Mouse (Mus musculus): ENCODE results near the gene Cdc25b.

Cdc25b gene

DNA sequence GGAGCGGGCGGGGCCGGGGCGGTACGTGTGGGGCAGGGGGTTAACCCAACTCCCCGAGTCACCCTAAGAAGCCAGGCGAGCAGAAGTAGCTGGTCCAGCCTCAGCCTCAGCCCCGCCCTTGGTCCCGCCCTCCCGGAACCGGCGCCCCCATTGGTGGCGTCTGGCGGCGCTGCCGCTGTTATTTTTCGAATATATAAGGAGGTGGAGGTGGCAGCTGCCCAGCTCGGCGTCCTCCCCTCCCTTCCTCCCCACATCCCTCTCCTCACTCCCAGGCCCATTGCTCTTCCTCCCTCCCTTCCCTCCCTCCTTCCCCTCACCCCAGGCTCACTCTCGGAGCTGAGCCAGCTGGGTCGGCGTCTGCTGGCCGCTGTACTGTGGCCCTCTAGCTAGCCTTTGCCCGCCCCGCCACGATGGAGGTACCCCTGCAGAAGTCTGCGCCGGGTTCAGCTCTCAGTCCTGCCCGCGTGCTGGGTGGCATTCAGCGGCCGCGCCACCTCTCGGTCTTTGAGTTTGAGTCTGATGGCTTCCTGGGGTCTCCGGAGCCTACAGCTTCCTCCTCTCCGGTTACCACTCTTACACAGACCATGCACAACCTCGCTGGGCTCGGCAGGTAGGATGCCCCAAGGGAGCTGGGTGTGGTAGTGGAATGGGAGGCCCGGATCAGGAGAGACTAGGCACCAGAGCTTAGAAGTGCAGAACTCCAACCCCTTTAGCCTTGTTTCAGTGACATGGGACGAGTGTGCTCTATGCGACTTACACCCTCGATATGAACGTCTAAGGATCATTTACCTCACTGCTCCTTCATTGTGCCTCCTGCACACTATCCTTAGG lies at the start of gene Cdc25b, which contains the start of gene Spef1:
Gene Cdc25b, plus strand, starts transcription at position 179 of the 831 bp plus-strand sequence.
Gene Spef1, minus strand, starts transcription at position 512 of the 831 bp plus-strand sequence.
- peak; percentile 86 for DNase-seq (ENCODE audit: low read depth, low spot score)
- H3K27me3 ChIP-seq (ENCODE audit: control insufficient read depth, insufficient read depth, low read length, poor library complexity, severe bottlenecking), result no peaks in the 10 kb centered on the region
- no peaks in the 10 kb centered on the region; the same call in 1 of the 2 replicates for H3K36me3 ChIP-seq (ENCODE audit: control insufficient read depth, insufficient read depth, low read length, poor library complexity, severe bottlenecking)

- no peak for DNase-seq (ENCODE audit: low read depth, low spot score)
- Histone ChIP-seq H3K27me3 (ENCODE audit: control insufficient read depth, insufficient read depth, low read length, poor library complexity, severe bottlenecking) (no peaks in the 10 kb centered on the region), H3K36me3 (ENCODE audit: control insufficient read depth, insufficient read depth, low read length, poor library complexity, severe bottlenecking) (no peaks in the 10 kb centered on the region)
These were observed 48.5 kb upstream of the Cdc25b start for GRCm38 (mm10) chr2:131138296-131138695.

GRCm38 (mm10) chr2:131138760-131139159 lies 48.0 kb upstream of the Cdc25b start:
- no peaks in the 10 kb centered on the region for H3K27me3 ChIP-seq (ENCODE audit: control insufficient read depth, insufficient read depth, low read length, poor library complexity, severe bottlenecking)
- DNase-seq (ENCODE audit: low read depth, low spot score), result no peak
- no peaks in the 10 kb centered on the region for H3K36me3 ChIP-seq (ENCODE audit: control insufficient read depth, insufficient read depth, low read length, poor library complexity, severe bottlenecking)

- Histone ChIP-seq H3K36me3 (ENCODE audit: control insufficient read depth, insufficient read depth, low read length, poor library complexity, severe bottlenecking) (no peaks in the 10 kb centered on the region), H3K27me3 (ENCODE audit: control insufficient read depth, insufficient read depth, low read length, poor library complexity, severe bottlenecking) (no peaks in the 10 kb centered on the region)
- DNase-seq (ENCODE audit: low read depth, low spot score), result no peak
These were observed 47.5 kb upstream of the Cdc25b start for GRCm38 (mm10) chr2:131139287-131139686.

DNA sequence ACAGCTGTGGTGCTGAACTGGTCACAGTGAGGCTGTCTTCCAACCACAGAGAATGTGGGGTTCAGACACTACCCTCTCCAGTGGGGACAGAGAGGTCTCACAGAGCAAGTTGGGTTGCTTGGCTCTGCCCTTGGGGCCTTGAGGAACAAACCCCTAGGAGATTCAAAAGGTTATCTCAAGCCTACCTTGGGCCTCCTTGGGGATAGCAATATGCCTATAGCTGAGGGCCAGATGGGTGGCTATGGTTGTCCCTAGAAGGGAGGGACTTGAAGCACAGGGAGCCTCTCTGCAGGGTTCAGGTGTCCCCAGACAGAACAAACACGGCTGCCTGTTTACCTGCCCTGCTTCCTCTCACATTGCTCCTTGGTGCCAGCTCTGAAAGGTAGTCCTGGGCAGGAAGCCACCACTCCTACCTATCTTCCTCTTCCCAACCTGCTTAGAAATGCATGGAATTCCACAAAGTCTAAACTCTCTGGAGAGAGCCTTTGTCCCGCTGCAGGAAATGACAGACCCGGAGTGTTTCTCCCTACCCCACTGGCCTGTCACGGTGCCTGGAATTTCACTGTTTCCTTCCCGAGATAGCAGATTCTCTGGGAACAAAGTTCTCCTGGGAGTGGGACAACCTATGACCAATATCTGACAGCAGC lies 46.7 kb upstream of the Cdc25b start:
- Histone ChIP-seq H3K27me3 (ENCODE audit: control insufficient read depth, insufficient read depth, low read length, poor library complexity, severe bottlenecking) (no peaks in the 10 kb centered on the region), H3K36me3 (ENCODE audit: control insufficient read depth, insufficient read depth, low read length, poor library complexity, severe bottlenecking) (no peaks in the 10 kb centered on the region)
- DNase-seq (ENCODE audit: low read depth, low spot score), result no peak

- Histone ChIP-seq H3K36me3 (ENCODE audit: control insufficient read depth, insufficient read depth, low read length, poor library complexity, severe bottlenecking) (no peaks in the 10 kb centered on the region), H3K27me3 (ENCODE audit: control insufficient read depth, insufficient read depth, low read length, poor library complexity, severe bottlenecking) (no peaks in the 10 kb centered on the region)
- no peak for DNase-seq (ENCODE audit: low read depth, low spot score)
These were observed 46.2 kb upstream of the Cdc25b start for GRCm38 (mm10) chr2:131140533-131140905.

DNA sequence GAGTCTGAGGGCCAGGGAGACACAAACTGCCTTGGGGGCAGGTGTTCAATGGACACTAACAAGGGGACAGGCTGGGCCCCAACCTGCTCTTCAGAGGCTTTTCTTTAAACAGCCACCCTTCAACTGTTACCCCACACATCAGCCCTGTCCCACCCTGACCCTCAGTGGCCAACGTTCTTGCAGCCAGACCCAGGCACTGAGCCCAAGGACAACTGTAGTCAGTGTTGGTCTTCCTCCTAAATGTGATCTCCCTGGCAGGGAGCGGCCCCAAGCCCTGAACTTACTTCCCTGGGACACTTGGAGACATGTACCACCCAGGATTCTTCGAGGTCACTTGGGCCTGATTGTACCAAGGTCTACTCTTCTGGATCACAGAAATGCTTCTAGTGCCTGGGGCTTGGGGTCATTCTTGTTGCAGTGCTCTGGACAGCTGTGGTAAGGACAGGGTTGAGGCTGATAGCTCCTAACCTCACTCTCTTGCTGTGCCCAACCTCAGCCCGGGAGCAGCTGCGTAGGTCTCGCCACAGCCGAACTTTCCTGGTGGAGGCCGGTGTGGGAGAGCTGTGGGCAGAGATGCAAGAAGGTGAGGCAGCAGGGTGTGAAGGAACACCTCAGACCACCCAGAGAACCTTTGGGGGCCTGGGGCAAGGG lies 45.3 kb upstream of the Cdc25b start:
- Histone ChIP-seq H3K27me3 (ENCODE audit: control insufficient read depth, insufficient read depth, low read length, poor library complexity, severe bottlenecking) (no peaks in the 10 kb centered on the region), H3K36me3 (ENCODE audit: control insufficient read depth, insufficient read depth, low read length, poor library complexity, severe bottlenecking) (no peaks in the 10 kb centered on the region)
- DNase-seq (ENCODE audit: low read depth, low spot score), result no peak

- no peaks in the 10 kb centered on the region for H3K36me3 ChIP-seq (ENCODE audit: control insufficient read depth, insufficient read depth, low read length, poor library complexity, severe bottlenecking)
- H3K27me3 ChIP-seq (ENCODE audit: control insufficient read depth, insufficient read depth, low read length, poor library complexity, severe bottlenecking), result no peaks in the 10 kb centered on the region
- DNase-seq (ENCODE audit: low read depth, low spot score), result peak; percentile 63
These were observed 44.2 kb upstream of the Cdc25b start for GRCm38 (mm10) chr2:131142592-131142991.

DNA sequence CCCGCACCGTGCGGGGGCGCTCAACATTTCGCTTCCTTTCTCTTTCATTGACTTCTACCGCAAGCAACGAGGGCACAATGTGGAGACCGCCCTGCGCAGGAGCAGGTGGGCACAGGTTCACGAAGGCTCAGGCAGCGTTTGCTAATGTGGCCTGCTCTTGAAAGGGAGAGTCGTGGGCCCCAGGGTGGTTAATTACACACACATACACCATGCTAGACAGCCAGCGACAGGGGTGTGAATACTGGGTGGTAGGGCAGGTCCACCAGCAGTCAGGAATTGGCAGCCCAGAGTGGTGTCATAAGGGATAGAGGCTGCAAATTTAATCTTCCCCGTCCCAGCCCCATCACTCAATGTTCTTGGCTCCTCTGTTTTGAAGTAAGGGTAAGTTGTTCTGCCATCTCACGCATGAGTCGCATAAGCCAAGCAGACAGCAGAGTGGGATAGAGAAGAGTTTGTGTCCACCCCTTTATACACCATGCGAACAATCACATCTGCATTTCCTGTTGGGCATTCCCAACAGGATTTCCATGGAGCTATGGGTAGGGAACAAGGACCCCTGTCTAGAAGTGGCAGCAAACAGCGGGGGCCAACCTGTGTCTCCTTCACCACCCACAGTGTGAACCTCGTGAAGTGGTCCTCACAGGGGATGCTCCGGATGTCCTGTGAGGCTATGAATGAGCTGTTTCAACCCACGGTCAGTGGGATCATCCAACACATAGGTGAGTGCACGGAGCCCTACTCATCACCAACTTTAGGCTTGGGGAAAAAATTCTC lies 43.6 kb upstream of the Cdc25b start:
- Histone ChIP-seq H3K36me3 (ENCODE audit: control insufficient read depth, insufficient read depth, low read length, poor library complexity, severe bottlenecking) (no peaks in the 10 kb centered on the region), H3K27me3 (ENCODE audit: control insufficient read depth, insufficient read depth, low read length, poor library complexity, severe bottlenecking) (no peaks in the 10 kb centered on the region)
- DNase-seq (ENCODE audit: low read depth, low spot score), result no peak

DNA sequence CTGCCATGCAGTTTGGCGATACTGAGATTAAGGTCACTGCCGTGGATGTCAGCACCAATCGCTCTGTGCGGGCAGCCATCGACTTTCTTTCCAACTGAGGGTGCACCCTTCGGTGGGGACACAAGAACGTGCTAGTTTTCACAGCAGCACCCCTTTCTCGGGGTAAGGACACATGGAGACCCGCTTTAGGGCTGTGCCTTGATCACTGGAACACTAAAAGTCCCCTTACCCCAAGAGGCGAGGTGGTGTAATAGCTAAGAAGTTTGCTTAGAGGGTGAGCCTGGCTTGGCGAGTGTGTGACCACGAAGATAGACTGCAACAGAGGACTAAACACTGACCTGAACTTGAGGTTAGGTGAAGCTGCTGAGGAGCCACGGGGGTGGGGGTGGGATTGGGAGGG lies 41.6 kb upstream of the Cdc25b start:
- no peak for DNase-seq (ENCODE audit: low read depth, low spot score)
- Histone ChIP-seq H3K27me3 (ENCODE audit: control insufficient read depth, insufficient read depth, low read length, poor library complexity, severe bottlenecking) (no peaks in the 10 kb centered on the region), H3K36me3 (ENCODE audit: control insufficient read depth, insufficient read depth, low read length, poor library complexity, severe bottlenecking) (peaks cover 2% of the 10 kb centered on the region; the same call in 1 of the 2 replicates)

DNA sequence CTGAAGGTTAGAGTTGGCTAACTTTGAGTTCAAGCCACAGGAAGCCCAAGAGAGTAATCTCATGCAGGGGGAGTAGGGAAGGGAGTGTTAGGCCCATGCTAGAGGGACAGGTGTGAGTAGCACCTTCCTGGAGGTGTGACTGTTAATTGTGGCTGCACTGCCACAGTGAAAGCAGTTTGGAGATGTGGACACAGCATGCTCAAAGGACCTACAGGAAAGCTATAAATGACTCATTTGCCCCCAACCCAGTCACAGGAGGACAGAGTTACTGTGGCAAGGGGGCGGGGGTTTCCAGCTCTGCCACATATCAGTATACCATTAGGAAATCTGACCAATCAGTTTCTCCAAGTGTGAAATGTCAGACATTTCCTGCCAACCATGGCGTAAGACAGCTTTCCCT lies 41.2 kb upstream of the Cdc25b start:
- DNase-seq (ENCODE audit: low read depth, low spot score), result no peak
- no peaks in the 10 kb centered on the region for H3K27me3 ChIP-seq (ENCODE audit: control insufficient read depth, insufficient read depth, low read length, poor library complexity, severe bottlenecking)
- H3K36me3 ChIP-seq (ENCODE audit: control insufficient read depth, insufficient read depth, low read length, poor library complexity, severe bottlenecking), result peaks cover 2% of the 10 kb centered on the region; the same call in 1 of the 2 replicates

- DNase-seq (ENCODE audit: low read depth, low spot score), result no peak
- Histone ChIP-seq H3K36me3 (ENCODE audit: control insufficient read depth, insufficient read depth, low read length, poor library complexity, severe bottlenecking) (peaks cover 2% of the 10 kb centered on the region; the same call in 1 of the 2 replicates), H3K27me3 (ENCODE audit: control insufficient read depth, insufficient read depth, low read length, poor library complexity, severe bottlenecking) (no peaks in the 10 kb centered on the region)
These were observed 40.3 kb upstream of the Cdc25b start for GRCm38 (mm10) chr2:131146193-131147042.

- Histone ChIP-seq H3K36me3 (ENCODE audit: control insufficient read depth, insufficient read depth, low read length, poor library complexity, severe bottlenecking) (peaks cover 2% of the 10 kb centered on the region; the same call in 1 of the 2 replicates), H3K27me3 (ENCODE audit: control insufficient read depth, insufficient read depth, low read length, poor library complexity, severe bottlenecking) (no peaks in the 10 kb centered on the region)
- DNase-seq (ENCODE audit: low read depth, low spot score), result no peak
These were observed 39.7 kb upstream of the Cdc25b start for GRCm38 (mm10) chr2:131147043-131147365.

Data from splenic B cell, adult 2 months (primary cell).